Mouse (Mus musculus) embryo, embryonic 11.5 days (tissue): Measurements from ENCODE around the gene Mrpl42.
"Not testable (repeated sequence)": the region's sequence is repeated elsewhere in the genome, so short reads cannot be mapped to it uniquely, and the experiment has no call there.

Experiments
- DNase-seq: peaks from one replicate; pipeline ENCODE4 v3.0.0-alpha.2; 2012; ENCODE audit warnings: low read depth, low spot score

The Mrpl42 gene

GRCm38 (mm10) chr10:95501463-95502081 lies at the start of gene Mrpl42:
TSS of gene Mrpl42 (minus strand) at chr10:95501940.
- DNase-seq, result peak; percentile 81

GRCm38 (mm10) chr10:95550506-95550905 lies 48.8 kb upstream of the Mrpl42 start:
- DNase-seq, result no peak

GRCm38 (mm10) chr10:95549080-95549479 lies 47.3 kb upstream of the Mrpl42 start:
- DNase-seq, result not testable (repeated sequence)

- DNase-seq, result no peak
These were observed 46.5 kb upstream of the Mrpl42 start for GRCm38 (mm10) chr10:95548154-95548826.

GRCm38 (mm10) chr10:95546178-95546577 lies 44.4 kb upstream of the Mrpl42 start:
- no peak for DNase-seq

GRCm38 (mm10) chr10:95545051-95545450 lies 43.3 kb upstream of the Mrpl42 start:
- no peak for DNase-seq

DNA sequence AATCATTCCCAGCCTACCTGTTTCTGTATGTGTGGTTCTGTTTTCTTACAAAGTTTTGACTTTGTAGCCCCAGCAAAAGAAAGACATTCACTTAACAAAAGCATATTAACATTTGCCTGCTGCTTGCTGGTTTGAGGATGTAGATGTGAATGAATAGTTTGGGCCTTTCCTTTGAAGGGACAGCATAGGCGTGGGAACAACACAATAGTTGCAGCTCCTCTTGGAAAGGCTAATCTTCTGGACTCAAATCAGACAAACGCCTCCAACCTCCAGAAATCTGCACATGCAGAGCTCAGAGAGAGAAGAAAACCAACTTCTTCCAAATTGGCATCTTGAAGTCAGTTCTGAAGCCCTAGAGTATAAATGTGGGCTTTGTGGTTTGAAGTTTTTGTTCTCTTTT lies 42.9 kb upstream of the Mrpl42 start:
- DNase-seq, result no peak

DNA sequence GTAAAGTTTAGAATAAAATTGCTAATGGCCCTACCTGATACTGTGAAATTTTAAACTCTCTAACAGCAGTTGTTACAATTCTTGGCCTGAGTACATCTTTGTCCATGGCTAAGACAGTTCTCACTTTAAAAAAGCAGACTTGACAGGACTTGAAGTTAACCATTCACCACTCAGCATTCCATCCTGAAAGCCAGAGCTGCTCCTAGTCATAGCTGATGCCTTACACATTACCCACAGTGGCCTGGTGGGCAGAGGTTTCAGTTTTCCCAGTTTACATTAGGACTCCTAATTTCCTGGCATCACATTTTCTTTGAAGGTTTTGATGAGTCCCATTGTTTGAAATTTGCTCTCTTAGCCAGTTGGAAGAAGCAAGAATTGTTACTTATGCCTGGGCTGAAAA lies 42.3 kb upstream of the Mrpl42 start:
- DNase-seq, result no peak

DNA sequence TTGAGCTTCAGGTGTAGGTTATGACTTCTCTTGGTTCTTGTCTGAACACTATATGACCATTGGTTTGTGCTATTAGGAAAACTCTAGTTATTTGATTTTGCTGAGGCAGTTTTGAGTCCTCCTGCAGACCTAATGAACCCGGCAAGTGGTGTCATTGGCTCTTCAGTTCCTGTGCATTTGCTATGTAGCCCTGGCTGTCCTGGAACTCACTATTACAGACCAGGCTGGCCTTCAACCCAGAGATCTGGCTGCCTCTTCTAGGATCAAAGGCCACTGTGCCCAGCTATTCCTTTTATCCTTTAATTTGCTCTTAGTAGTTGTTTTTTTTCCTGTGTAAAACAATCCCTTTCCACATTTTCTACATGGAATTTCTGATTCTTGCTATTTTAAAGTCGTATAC lies 41.6 kb upstream of the Mrpl42 start:
- DNase-seq, result no peak

GRCm38 (mm10) chr10:95542916-95543315 lies 41.2 kb upstream of the Mrpl42 start:
- no peak for DNase-seq

DNA sequence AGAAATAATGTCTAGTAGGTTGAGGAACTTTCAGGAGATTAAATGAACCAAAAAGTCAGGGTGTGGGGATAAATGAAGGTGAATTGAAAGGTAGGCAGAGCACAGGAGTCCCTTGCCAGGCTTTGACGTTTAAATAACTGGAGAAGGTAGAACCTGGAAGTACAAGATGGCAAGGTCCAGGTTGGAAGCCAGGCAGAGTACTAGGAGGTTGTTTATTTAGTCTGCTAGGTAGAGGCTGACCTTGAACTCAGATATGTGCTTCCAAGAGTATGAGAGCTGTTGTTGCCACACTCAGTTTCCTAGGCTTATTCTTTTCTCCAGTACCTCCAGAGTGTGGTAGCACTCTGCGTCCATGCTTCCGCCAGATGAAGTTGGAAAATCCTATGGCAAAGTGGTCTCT lies 38.1 kb upstream of the Mrpl42 start:
- DNase-seq, result no peak

GRCm38 (mm10) chr10:95539260-95539659 lies 37.5 kb upstream of the Mrpl42 start:
- no peak for DNase-seq

GRCm38 (mm10) chr10:95536222-95536541 lies 34.4 kb upstream of the Mrpl42 start:
- DNase-seq, result no peak

- no peak for DNase-seq
These were observed 33.9 kb upstream of the Mrpl42 start for GRCm38 (mm10) chr10:95535399-95536221.

DNA sequence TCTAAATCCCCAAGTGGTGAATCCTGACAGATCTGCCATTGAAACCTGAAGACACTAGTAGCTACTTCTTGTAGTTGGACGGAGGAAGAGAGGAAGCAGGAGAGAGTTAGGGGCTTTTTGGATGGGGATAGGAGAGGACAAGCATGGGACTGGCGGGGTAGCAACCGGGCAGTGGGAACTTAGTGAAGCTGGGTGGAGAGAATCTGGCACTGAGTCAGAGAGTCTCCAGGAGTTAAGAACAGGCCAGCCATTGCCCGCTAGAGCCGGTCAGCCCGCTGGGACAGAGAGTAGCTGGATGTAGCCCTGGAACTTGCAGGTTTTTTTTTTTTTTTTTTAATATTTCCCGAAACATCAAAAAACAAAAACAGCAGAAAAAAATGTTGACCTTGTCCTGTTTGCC lies 31.6 kb upstream of the Mrpl42 start:
- no peak for DNase-seq

DNA sequence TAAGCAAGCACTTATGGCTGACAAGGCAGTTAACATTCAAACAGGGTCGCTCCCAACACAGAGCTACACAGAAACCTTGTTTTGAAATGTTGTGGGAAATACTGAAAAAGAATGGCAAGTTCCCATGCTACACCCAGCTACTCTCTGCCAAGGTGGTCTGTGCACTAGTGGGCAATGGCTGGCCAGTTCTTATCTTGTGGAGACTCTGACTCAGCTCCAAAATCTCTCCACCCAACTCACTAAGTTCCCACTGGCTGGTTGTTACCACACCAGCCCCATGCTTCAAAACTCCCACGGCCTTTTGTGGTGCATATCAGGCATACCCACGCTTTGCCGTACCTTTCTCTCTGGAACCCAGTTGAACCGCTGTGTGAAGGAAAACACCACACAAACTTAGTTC lies 31.2 kb upstream of the Mrpl42 start:
- DNase-seq, result no peak

GRCm38 (mm10) chr10:95530551-95531121 lies 28.9 kb upstream of the Mrpl42 start:
- no peak for DNase-seq

GRCm38 (mm10) chr10:95526495-95527122 lies 24.9 kb upstream of the Mrpl42 start:
- DNase-seq, result no peak

GRCm38 (mm10) chr10:95525871-95526270 lies 24.1 kb upstream of the Mrpl42 start:
- DNase-seq, result no peak

DNA sequence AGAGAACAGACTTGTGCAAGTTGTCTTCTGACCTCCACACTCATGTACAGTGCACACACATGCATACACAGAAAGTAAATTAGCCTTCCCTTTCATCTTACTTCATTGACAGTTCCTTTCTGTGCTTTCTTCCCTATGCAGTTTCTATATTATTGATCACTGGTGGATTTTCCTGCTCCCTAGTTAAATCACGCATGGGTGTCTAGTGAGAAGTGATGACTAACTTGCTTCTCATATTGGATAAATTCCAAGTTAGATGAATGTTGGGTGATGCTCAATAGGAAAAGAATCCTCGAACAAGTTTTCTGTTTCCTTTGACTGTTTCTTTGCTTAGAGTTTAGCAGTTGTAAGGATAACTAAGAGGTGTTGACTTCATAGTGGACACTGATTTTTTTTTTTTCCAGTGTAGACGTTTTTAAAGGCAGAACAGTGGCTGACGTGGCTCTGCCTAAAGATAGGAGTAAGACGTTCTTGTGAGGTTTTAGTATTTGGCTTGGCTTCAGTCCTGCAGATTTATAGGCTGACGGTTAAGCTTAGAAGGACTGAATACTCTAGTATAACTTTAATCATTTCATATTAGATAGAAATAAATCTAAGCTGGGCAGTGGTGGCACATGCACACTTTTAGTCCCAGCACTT lies 23.4 kb upstream of the Mrpl42 start:
- no peak for DNase-seq

DNA sequence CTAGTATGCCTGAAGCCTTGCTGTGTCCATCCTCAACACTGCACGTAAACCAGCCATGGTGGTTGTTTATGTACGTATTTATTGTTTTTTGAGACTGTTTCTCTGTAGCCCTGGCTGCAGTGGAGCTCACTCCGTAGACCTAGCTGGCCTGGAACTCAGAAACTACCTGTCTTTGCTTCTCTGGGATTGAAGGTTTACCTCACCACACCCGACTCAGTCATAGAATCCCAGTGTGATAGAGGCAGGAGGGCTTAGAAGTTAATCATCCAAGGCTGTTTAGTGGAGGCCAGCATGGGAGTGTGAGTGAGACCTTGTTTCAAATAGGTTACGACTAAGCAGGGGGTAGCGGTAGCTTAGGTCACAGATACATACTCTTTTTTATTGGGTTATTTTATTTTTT lies 15.9 kb upstream of the Mrpl42 start:
- no peak for DNase-seq
